Mouse (Mus musculus): ENCODE data around the gene Plscr1.

Plscr1 gene

DNA sequence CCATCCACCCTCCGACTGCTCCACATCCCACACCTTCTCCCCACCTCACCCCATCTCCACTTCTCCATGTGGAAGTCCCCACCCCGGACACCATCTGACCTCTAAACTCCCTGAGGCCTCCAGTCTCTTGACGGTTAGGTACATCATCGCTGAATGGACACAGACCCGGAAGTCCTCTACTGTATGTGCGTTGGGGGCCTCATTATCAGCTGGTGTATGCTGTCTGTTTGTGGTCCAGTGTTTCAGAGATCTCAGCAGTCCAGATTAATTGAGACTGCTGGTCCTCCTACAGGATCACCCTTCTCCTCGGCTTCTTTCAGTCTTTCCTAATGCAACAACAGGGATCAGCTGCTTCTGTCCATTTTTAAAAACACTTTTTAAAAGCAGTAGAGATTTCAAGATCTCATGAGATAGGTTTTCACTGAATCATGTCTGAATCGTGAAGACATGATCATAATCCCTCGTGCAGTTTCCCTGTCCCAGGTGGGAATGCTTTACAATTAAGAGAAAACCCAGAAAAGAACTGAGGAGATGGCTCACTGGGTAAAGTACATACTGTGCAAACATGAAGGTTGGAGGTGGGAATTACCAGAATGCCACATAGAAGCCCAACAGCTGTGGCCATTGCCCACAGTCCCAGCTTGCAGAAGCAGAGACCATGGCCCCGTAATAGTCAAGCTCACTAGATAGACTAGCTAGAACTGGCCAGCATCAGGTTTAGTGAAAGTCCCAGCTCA is 4.2 kb downstream of the Plscr1 start:
- no peak for DNase-seq (ENCODE audit: low spot score in 2 of 2)

DNA sequence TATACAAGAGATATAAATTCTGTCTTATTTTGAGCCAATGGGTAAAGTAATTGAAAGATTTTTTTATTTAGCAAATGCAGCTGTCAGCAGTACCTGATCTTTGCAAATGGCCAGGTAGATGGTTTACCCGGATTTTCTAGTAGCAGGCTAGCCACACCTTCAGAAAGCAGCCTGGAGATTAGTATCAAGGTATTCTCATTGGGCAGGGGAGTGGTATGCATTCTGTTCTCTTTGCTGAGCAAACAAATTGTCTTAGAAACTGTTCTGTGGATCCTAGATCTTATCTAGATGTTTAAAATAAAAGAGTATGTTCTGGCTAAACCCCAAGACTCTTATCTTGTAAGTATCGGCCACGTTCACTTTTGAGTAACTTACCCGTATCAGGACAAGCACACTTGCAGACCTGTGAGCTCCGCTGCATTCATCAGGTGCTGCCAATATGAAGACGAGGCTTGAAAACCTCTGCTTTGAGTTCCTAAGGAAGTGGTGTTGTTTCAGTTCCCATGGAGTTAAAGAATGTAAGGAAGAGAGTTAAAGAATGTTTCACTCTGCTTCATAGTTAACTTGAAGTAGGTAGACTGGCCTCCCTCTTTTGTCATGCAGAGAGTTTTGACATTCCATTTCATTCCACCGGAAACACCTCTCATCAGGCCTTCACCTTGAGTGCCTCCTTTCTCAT is 11.1 kb downstream of the Plscr1 start:
- DNase-seq (ENCODE audit: low spot score in 2 of 2), result no peak

DNA sequence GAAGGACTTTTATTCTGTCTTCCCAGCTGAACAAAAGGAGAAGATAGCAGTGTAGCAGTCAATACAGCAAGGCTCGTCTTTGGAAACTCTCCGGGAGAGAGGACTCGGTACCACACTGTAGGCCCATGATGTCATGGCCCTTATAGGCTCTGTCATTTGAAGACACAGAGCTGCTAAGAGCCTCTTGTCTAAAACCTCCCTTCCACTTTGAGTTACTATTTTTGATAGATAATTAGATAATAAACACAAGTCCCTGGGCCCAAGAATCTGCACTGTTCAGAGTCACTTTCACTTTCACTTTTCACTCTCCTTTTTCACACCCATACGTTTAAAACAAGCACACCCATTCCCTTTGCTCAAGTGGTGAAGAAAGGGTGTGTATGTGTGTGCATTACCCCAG is 16.2 kb downstream of the Plscr1 start:
- no peak for DNase-seq (ENCODE audit: low spot score in 2 of 2)

DNA sequence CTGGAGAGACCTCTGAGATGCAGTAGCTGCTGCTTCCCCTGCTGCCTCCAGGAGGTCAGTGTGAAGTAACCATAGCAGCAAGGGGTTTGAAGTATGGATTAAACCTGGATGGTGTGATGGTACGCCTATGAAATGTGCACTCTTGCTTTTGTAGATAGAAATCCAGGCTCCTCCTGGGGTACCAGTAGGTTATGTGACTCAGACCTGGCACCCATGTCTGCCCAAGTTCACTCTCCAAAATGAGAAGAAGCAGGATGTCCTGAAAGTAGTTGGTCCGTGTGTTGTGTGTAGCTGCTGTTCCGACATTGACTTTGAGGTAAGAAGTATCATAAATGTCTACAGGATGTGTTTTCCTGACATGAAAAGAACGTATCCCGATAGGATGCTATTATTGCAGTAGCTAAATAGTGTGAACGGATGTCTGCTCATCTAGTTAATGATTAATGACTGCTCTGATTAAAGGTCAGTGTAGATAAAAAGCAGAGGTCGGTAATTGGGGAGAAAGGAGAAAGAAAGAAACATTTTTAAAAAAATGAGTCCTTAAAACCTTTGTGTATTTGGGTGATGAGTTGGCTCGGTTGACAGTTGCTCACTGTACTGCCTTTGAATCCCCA is 17.1 kb downstream of the Plscr1 start:
- DNase-seq (ENCODE audit: low spot score in 2 of 2), result no peak

DNA sequence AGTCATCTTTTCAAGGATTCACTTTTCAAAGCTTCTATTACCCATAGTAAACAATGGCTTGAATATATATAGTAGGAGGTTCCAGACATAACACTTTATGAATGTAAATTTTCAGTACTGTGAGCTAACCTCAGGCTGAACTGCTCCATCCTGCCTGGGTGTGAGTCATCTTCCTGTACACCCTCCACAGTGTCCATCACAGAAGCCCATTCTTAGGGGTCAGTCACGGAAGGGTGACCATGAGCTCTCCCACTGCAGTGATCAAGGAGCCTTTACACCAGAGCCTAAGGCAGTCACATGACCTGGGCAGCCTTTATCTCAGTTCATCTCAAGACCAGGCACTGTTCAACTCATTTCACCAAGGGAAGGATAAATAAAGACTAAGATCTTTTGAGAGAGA is 18.2 kb downstream of the Plscr1 start:
- no peak for DNase-seq (ENCODE audit: low spot score in 2 of 2)

DNA sequence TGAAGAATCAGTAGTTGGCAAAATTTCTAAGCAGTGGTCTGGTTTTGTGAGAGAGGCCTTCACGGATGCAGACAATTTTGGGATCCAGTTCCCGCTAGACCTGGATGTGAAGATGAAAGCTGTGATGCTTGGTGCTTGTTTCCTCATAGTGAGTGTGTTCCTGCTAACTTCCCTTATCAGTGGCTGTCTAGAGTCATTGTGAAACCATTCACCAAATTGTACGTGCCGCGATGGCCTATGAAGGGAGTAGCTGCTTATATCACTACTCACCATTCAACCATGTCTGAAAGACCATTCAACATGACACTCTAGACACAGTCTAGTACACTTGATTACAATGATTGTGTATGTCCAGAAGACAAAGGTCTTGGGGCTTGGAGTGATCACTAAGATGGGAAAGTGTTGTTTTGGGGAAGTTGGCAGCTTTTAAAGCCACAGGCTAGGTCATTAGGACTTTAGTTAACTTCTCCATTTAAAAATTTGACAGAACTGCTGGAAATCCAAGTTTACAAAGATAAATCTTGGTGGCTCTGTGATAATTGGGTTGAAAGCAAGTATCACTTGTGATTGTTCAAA is 20.4 kb downstream of the Plscr1 start:
- no peak for DNase-seq (ENCODE audit: low spot score in 2 of 2)

DNA sequence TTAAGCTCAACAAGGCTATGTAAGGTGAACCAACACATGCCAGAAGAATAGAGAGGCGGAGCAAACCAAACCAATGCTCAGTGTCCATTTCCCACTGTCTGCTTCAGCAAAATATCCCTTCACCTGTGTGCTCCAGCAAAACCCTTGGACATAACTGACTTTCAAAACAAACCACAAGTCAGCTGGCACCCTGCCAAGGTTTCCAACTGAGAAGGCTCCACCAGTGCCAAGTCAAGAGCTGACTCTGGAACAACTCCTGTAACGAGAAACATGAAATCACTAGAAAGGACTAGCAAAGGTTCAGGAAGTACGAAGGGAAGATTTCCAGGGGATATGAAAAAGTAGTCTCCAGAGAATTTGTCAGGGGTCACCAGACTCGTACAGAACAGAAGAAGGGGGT is 21.4 kb downstream of the Plscr1 start:
- peak in 1 of 2 experiments; percentile 7 for DNase-seq (ENCODE audit: low spot score in 2 of 2)

DNA sequence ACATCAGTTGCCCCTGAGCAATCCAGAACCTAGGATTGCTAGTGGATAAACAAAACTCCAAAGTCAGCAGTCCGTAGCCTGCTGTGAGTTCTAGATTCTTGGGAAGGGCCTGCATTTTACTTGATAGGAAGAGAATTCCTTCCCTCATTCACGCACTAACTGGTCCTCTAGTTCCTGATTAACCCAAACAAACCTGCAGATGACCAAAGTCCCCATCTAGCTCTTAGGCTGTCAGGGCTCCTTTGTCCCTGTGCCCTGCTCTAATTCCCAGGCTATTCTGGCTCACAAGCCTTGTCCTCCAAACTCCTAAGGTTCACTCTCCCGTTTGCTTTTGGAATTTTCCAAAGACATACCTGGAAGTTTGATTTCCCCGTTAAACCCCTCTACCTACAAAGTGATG is 23.1 kb downstream of the Plscr1 start:
- no peak for DNase-seq (ENCODE audit: low spot score in 2 of 2)

DNA sequence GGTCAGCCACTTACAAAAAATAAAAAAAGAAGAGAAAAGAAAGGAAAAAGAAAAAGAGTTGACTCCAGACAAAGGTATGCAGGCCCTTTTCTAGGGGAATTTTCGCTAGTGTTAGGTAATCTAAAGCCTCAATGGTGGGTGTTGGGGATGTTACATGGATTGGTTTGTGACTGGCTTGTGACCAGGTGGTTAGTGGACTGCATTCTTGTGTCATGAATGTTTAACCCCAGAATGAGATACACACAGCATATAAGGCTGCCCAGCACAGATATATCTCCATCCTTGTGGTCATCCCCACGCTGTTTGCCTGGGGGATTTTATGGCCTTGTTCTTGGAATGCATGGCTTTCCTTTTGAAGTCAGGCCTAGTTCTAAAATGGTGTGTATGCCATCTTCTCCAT is 23.7 kb downstream of the Plscr1 start:
- no peak for DNase-seq (ENCODE audit: low spot score in 2 of 2)

DNA sequence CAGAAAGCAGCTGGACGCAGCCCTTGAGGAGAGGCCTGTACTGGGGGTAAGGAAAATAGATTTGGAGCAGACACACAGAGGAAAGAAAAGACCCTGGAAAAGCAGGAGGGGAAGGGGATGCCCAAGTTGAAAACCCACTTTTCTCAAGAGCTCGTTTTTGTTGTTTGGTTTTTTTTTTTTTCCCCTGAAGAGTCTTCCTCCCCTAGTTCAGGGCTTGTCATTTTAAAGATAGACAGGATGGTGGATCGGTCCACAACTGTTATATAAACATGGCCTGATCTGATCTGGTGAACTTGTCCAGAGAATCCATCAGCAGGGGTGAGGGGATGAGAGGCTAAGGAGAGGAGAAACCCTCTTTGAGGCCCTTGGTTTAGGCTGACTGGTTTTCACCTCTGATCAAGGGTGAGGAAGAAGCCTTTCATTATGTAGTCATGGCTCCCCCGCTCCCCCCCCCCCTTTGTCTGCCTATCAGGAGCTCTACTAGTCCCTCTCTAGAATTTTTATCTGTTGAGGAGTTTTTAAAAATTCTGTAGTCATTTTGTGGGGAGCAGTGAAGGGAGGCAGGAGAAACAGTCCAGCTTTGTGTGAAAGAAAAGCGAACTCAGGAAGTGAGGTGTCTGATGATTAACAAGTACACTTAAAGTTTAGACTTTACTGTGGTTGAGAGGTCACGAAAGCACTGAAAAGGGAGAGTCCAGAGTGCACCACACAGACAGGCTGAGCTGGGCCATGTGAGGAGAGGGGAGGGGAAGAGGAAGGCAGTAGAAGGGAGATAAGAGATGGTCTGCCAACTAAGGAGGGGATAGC is 24.6 kb downstream of the Plscr1 start:
- no peak for DNase-seq (ENCODE audit: low spot score in 2 of 2)

DNA sequence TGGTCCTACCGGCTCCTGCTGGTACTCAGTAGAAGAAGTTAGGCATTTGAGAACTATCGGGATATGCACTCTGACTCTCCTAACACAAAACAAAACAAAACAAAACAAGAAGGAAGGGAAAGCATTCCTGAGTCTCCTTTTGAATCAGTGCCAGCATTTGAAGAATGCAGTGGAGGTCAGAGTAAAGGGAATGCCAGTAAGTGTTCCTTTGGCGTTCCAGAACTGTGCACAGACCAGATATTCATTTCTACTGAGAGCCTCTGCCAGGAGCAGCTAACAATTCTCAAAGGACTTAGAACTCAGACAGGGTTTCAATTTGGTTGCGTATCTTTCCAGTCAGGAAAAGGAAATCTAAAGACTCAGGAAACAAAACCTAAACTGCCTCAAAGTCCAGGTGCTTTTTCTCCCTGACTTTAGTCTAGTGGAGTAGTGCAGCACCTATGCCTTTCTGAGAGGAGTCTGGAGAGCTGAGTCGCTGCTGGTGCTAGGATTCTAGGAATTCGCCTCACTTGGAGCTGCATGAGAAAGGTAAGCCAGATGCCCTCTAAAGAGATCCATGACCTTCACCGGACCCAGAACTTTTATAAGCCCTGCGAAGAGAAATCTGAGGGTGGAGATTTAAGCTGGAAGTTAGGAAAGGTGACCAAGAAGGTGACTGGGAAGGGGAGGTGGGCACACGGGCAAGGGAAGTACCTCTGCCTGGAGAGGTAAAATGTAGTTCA is 26.1 kb downstream of the Plscr1 start, which contains the start of gene Plscr2:
Gene Plscr2 (plus strand): TSS at position 117 of the 722 bp plus-strand sequence.
- DNase-seq (ENCODE audit: low spot score in 2 of 2), result no peak

DNA sequence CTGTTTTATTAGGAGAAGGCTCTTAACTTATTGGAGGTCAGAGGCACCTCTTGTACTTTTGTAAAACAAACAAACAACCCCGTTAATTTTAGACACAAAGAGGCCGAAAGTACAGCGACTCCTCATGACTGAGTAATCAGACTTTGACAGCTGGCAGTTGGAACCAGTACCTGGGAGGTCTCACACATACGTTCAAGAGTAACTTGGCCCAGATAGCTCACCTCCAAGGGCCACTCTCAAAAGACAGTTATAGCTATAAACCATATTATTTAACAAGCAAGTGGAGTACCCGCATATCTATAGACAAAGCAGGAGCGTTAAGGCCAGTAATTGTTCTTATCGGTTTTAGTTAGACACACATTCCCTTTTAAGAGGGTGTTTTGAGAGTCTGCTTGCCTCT is 26.8 kb downstream of the Plscr1 start:
- no peak for DNase-seq (ENCODE audit: low spot score in 2 of 2)

DNA sequence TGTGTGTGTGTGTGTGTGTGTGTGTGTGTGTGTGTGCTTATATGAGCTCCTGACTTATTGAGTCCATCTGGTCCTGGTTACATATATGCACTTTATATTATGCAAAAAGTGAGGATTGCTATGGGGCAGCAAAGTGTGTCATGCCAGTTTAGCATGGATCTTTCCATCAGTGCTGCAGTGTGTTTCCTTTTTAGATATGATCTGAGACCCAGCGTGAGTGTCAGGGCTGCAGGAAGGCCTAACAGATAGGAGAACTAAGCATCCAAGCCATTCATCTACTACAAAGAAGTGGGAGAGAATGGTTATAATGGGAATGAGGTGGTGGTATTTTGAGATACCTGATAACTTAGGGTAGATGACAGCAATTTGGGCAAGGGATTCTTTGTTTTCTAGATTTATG is 30.5 kb downstream of the Plscr1 start:
- no peak for DNase-seq (ENCODE audit: low spot score in 2 of 2)

DNA sequence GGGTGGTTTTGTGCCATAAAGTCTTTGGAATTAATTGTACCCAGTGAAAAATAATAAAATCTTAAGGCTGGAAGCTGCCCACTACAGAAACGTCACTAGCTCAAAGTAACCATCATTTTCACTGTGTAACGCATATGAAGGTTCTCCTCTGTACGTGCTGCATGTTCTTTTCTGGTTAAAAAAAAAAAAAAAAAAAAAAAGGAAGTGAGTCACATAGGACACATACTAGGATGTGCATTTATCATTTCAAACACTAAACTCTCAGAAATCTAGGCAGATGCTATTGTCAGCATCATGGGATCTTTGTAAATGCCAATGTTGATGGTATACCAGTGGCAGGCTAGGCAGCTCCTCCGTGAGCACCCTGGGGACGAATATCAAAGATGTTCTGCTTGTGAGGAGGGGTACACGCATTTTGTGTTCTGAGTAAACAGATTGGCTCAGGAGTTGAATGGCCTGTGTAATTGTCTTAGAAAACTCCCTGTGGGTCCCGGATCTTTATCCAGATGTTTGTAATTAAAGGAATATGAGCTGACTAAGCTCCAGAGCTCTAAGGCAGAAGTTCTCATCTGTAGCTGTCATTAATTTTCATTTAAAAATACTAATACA is 33.1 kb downstream of the Plscr1 start:
- no peak for DNase-seq (ENCODE audit: low spot score in 2 of 2)

DNA sequence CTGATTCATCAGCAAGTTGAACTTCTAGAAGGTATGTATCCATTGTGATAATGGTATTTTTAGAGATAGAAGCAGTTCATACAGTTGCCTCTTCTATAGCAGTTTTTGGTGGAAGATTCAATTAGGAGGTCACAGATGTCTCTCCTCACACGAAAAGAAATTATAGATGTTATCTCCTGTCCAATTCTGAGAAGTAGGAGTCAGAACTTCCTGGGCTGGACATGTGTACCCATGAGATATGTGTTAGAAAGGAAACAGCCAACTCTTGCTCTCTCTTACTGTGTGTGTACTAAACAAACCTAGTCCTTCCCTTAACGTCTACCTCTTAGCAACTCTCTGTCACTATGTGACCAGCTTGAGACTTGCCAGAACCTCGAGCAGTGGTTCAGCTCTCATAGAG is 40.1 kb downstream of the Plscr1 start:
- no peak for DNase-seq (ENCODE audit: low spot score in 2 of 2)

DNA sequence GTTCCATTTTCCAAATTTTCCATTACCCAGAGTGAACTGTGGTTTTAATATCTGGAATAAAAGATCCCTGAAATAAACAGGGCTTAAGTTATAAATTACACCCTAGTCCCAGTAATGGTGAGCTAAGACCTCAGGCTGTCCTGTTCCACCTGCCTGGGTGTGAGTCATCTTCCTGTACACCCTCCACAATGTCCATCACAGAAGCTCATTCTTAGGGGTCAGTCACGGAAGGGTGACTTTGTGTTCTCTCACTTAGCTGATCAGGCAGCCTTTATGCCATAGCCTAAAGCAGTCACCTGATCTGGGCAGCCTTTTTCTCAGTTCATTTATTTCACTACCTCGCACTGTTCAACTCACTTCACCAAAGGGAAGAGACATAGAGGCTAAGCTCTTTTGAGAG is 42.6 kb downstream of the Plscr1 start:
- no peak for DNase-seq (ENCODE audit: low spot score in 2 of 2)

DNA sequence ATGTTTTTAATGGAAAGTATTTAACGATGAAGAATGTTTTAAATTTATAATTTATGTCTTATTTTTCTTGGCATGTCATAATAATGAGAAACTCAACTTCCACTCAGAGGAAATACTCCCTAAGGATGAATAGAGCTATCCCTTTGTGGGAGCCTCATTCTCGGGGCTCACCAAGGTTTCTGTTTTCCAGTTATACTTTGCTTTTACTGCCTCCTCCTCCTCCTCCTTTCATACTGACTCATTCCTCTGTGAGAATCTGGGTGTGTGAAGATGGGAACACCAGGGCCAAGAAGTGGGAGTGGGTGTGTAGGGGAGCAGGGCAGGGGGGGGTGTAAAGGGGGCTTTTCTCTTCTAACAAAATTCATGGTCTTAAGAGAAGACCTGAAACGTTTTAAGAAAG is 43.4 kb downstream of the Plscr1 start:
- DNase-seq (ENCODE audit: low spot score in 2 of 2), result no peak

DNA sequence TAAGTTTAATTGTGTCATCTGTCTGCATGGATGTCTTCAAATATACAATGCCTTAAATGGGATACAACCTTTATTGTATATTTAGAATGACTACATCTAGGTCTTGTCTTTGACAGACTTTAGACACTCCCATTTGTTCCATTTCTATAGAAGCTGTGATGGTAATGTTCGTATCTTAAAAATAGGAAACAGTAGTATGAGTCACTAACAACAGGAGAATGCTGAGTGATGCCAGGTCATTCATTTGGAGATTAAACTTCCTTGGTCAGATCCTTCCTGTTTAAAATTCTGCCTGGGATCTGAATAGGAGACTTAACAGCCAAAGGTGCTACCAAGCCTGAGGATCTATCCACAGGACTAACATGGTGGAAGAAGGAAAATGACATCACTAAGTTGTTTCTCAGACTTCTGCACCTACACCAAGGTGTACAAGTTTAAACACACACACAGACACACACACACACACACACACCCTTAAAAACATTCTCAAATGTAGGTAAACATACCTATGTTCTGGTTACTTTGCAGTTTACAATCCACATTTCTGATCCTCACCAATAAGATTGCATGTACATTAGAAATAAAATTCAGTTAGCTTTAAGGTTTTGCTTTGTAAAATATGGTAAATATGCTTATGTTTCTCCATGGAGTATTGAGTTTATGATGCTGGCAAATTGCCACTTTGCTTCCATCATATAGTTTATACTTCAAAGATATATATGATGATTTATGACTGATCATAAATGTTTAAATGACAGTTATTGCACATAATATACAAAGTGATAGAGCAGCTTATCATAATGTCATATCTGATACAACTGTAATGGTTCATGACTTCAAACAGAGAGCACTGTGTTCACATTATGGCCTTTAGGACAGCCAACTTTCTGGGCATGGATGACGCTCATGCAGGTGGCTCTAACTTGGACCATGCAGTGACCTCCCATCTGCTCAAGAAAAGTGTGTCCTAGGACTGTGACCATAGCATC is 44.3 kb downstream of the Plscr1 start:
- no peak for DNase-seq (ENCODE audit: low spot score in 2 of 2)

DNA sequence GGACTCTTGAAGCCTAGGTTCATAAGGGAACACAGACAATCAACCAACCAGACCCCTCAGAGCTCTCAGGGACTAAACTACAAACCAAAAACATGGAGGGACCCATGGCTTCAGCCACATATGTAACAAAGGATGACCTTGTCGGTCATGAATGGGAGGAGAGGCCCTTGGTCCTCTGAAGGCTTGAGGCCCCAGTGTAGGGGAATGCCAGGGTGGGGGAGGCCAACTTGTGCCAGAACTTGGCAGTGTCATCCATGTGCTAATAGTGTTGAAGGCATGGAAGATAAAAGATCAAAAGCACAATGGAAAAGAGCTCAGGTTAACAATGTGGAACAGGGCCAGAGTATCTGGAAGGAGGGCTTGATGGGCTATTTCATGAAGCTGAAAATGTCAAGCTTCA is 48.7 kb downstream of the Plscr1 start:
- DNase-seq (ENCODE audit: low spot score in 2 of 2), result no peak

DNA sequence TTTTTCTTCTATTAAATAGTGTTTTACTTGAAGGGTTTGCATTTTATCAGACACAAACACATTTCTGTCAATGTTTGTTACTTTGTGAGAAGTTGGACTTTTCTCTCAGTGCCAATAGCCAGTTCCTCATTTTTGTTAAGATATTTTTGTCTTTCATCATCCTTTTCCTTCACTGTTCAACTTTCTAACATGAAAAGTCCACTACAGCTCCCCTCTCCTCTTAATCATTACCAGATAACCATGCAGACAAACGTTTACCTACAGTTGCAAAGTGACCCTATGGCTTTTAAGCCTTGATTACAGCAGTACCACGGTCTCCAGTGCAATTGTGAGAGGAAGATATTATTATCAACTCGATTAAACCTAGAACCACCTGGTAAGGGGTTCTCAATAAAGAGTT is 51.7 kb downstream of the Plscr1 start:
- DNase-seq (ENCODE audit: low spot score in 2 of 2), result no peak

All from frontal cortex, postnatal 14 days (tissue).